In genomic region chr9:118040218-118041021, GRCm38 (mm10) we compare ENCODE assay signal across 8 mouse cellular contexts. TPM values are rescaled to one million over a fixed set of nuclear protein-coding genes. Genes with fewer than 3 reads are reported as not detected.
DNase-seq lines count a peak whose midpoint lies in the region; ATAC-seq and TF ChIP-seq lines count a peak whose summit lies in the region.

TSS of gene Azi2 (plus strand) at chr9:118040499.

- peak; percentile 98 for ATAC-seq in forebrain, embryonic 12.5 days (ENCODE audit: low FRiP score)
- peak; percentile 98 for ATAC-seq in heart, postnatal 0 days (ENCODE audit: insufficient read depth, low read depth)
- peak; percentile 98 for ATAC-seq in liver, embryonic 16.5 days (ENCODE audit: low read depth)
- peak; percentile 98 for ATAC-seq in neural tube, embryonic 13.5 days (ENCODE audit: low read depth)

- H3K27ac ChIP-seq in forebrain, embryonic 12.5 days = peak within 1 kb of the TSS; percentile 92
- peak within 1 kb of the TSS; percentile 97 for H3K27ac ChIP-seq in heart, postnatal 0 days (ENCODE audit: low read depth)
- H3K27ac ChIP-seq in liver, embryonic 16.5 days (ENCODE audit: low read length) = peak within 1 kb of the TSS; percentile 96
- H3K27ac ChIP-seq in neural tube, embryonic 13.5 days (replicated peaks) = peak within 1 kb of the TSS; percentile 97
- peak within 1 kb of the TSS; percentile 92 for H3K27ac ChIP-seq in testis, adult 2 months (ENCODE audit: control insufficient read depth, insufficient read depth, low read depth, low read length)

- H3K27me3 ChIP-seq in E14TG2a.4 (ENCODE audit: insufficient read depth, low read length) = no peaks in the 10 kb centered on the region
- H3K27me3 ChIP-seq in forebrain, embryonic 12.5 days = no peaks in the 10 kb centered on the region
- H3K27me3 ChIP-seq in heart, postnatal 0 days (ENCODE audit: control insufficient read depth, insufficient read depth, low read length) = no peaks in the 10 kb centered on the region
- H3K27me3 ChIP-seq in liver, embryonic 16.5 days (ENCODE audit: control insufficient read depth, insufficient read depth, low read depth, low read length) = no peaks in the 10 kb centered on the region
- no peaks in the 10 kb centered on the region for H3K27me3 ChIP-seq in neural tube, embryonic 13.5 days
- H3K27me3 ChIP-seq in testis, adult 2 months (ENCODE audit: control insufficient read depth, insufficient read depth, low read length) = no peaks in the 10 kb centered on the region

- TF ChIP-seq POLR2A in testis, adult 2 months (IDR thresholded peaks at IDR 0.05; ENCODE audit: control insufficient read depth, low read depth, low read length) = peak; percentile 82

- WGBS in forebrain, embryonic 12.5 days = under 1% methylated on average over 83 of the region's 87 CpGs
- under 1% methylated on average over 84 of the region's 87 CpGs for whole genome bisulfite sequencing in heart, postnatal 0 days
- WGBS in liver, embryonic 16.5 days (ENCODE audit: insufficient replicate concordance) = under 1% methylated on average over 83 of the region's 87 CpGs
- WGBS in neural tube, embryonic 13.5 days = under 1% methylated on average over 87 of the region's 87 CpGs

- no peaks in the 10 kb centered on the region for H3K9me3 ChIP-seq in E14TG2a.4 (ENCODE audit: low read length)
- no peaks in the 10 kb centered on the region for H3K9me3 ChIP-seq in forebrain, embryonic 12.5 days
- H3K9me3 ChIP-seq in heart, postnatal 0 days (replicated peaks; ENCODE audit: control insufficient read depth, low read length) = no peaks in the 10 kb centered on the region
- no peaks in the 10 kb centered on the region for H3K9me3 ChIP-seq in liver, embryonic 16.5 days (replicated peaks; ENCODE audit: control insufficient read depth, low read length)
- no peaks in the 10 kb centered on the region for H3K9me3 ChIP-seq in neural tube, embryonic 13.5 days

- TF ChIP-seq CTCF in E14TG2a.4 (conservative IDR thresholded peaks at IDR 0.05; ENCODE audit: low read length) = no peak
- TF ChIP-seq CTCF in heart, postnatal 0 days (IDR thresholded peaks at IDR 0.05; ENCODE audit: low read depth) = peak; percentile 91
- peak; percentile 71; the same call in 1 of the 2 replicates for TF ChIP-seq CTCF in testis, adult 2 months (IDR thresholded peaks at IDR 0.05; ENCODE audit: control insufficient read depth, insufficient read depth, insufficient replicate concordance, low read depth, low read length)

- peaks cover 21% of the 10 kb centered on the region for H3K4me1 ChIP-seq in E14TG2a.4 (replicated peaks; ENCODE audit: low read depth, low read length)
- H3K4me1 ChIP-seq in forebrain, embryonic 12.5 days = peaks cover 18% of the 10 kb centered on the region
- H3K4me1 ChIP-seq in heart, postnatal 0 days (ENCODE audit: control insufficient read depth, insufficient read depth) = peaks cover 22% of the 10 kb centered on the region
- H3K4me1 ChIP-seq in liver, embryonic 16.5 days (ENCODE audit: control insufficient read depth, low read depth, low read length) = peaks cover 13% of the 10 kb centered on the region
- H3K4me1 ChIP-seq in neural tube, embryonic 13.5 days (replicated peaks) = peaks cover 28% of the 10 kb centered on the region
- H3K4me1 ChIP-seq in testis, adult 2 months (ENCODE audit: control insufficient read depth, insufficient read depth, low read length) = no peaks in the 10 kb centered on the region

- H3K4me3 ChIP-seq in E14TG2a.4 (replicated peaks; ENCODE audit: low read length) = peak within 1 kb of the TSS; percentile 84
- peak within 1 kb of the TSS; percentile 75 for H3K4me3 ChIP-seq in forebrain, embryonic 12.5 days (replicated peaks)
- H3K4me3 ChIP-seq in heart, postnatal 0 days (ENCODE audit: low read depth, low read length) = peak within 1 kb of the TSS; percentile 72
- peak within 1 kb of the TSS; percentile 87 for H3K4me3 ChIP-seq in liver, embryonic 16.5 days (ENCODE audit: low read depth, low read length)
- H3K4me3 ChIP-seq in neural tube, embryonic 13.5 days = peak within 1 kb of the TSS; percentile 83
- H3K4me3 ChIP-seq in testis, adult 2 months (ENCODE audit: control insufficient read depth, low read depth, low read length) = peak within 1 kb of the TSS; percentile 93

- peak; percentile 97 for DNase-seq in c-Kit-positive CD71-positive TER-119-positive erythroid progenitor cells, embryonic 14.5 days (ENCODE audit: low spot score)
- peak; percentile 99 for DNase-seq in heart, postnatal 0 days (ENCODE audit: low spot score)
- peak; percentile 99 for DNase-seq in kidney, postnatal 4 days

- peak within 1 kb of the TSS; percentile 75 for H3K4me2 ChIP-seq in forebrain, embryonic 12.5 days
- H3K4me2 ChIP-seq in heart, postnatal 0 days (ENCODE audit: low read depth, low read length) = peak within 1 kb of the TSS; percentile 79
- peak within 1 kb of the TSS; percentile 86 for H3K4me2 ChIP-seq in liver, embryonic 16.5 days (ENCODE audit: low read depth, low read length)
- peak within 1 kb of the TSS; percentile 87 for H3K4me2 ChIP-seq in neural tube, embryonic 13.5 days

- peaks cover 5% of the 10 kb centered on the region; the same call in 1 of the 2 replicates for H3K36me3 ChIP-seq in E14TG2a.4 (ENCODE audit: insufficient read depth, low read length)
- H3K36me3 ChIP-seq in forebrain, embryonic 12.5 days (replicated peaks) = no peaks in the 10 kb centered on the region
- H3K36me3 ChIP-seq in heart, postnatal 0 days (replicated peaks; ENCODE audit: control insufficient read depth, insufficient read depth, low read length) = no peaks in the 10 kb centered on the region
- H3K36me3 ChIP-seq in liver, embryonic 16.5 days (ENCODE audit: control insufficient read depth, insufficient read depth) = no peaks in the 10 kb centered on the region
- no peaks in the 10 kb centered on the region for H3K36me3 ChIP-seq in neural tube, embryonic 13.5 days
- H3K36me3 ChIP-seq in testis, adult 2 months (ENCODE audit: control insufficient read depth, insufficient read depth, low read length) = no peaks in the 10 kb centered on the region

- peak; percentile 19; the same call in 1 of the 2 replicates for TF ChIP-seq EP300 in heart, postnatal 0 days (IDR thresholded peaks at IDR 0.05; ENCODE audit: low read depth)

- H3K9ac ChIP-seq in forebrain, embryonic 12.5 days = peak within 1 kb of the TSS; percentile 80
- peak within 1 kb of the TSS; percentile 85 for H3K9ac ChIP-seq in heart, postnatal 0 days (replicated peaks; ENCODE audit: low read depth, low read length)
- peak within 1 kb of the TSS; percentile 92 for H3K9ac ChIP-seq in liver, embryonic 16.5 days (ENCODE audit: low read depth, low read length)
- H3K9ac ChIP-seq in neural tube, embryonic 13.5 days = peak within 1 kb of the TSS; percentile 91

RNA-seq across cellular contexts. Expression of gene Azi2, which starts in this region (rescaled TPM):
- polyA plus RNA-seq in forebrain, embryonic 12.5 days (2016; fragmentation: Nextera tagmentation; extraction: Ambion mirVana) = 81.6 and 81.7 TPM in 2 replicates
- 41.9 and 84.1 TPM in 2 replicates for total RNA-seq in heart, postnatal 0 days (2014; rRNA removed; ENCODE audit: low replicate concordance)
- polyA plus RNA-seq in heart, postnatal 0 days (2015; fragmentation: Nextera tagmentation; extraction: Ambion mirVana) = 56.5 and 63.4 TPM in 2 replicates
- 31.2 and 33.0 TPM in 2 replicates for polyA plus RNA-seq in liver, embryonic 16.5 days (2015; fragmentation: Nextera tagmentation; extraction: Ambion mirVana)
- 77.5 and 85.3 TPM in 2 replicates for polyA plus RNA-seq in neural tube, embryonic 13.5 days (2015; fragmentation: Nextera tagmentation; extraction: Ambion mirVana)
- polyA plus RNA-seq in testis, adult 2 months (2012; rRNA removed) = 54.8 and 60.1 TPM in 2 replicates

Comparison
In these comparisons a context has a peak if more than half of its experiments do, and no peak if none do; other contexts are left out.
1. Peak in every context shown above with its lines: DNase-seq, ATAC-seq, H3K4me3 ChIP-seq and H3K27ac ChIP-seq.